Mouse (Mus musculus) bone marrow macrophage, adult 2 months (primary cell): Measurements from ENCODE around the gene Gse1.

Source experiments
- CTCF ChIP-seq: IDR thresholded peaks from 2 replicates; pipeline ENCODE4 v1.5.1; 2012; ENCODE audit warnings: low read depth, mild to moderate bottlenecking, low read length, moderate library complexity
- POLR2A ChIP-seq: IDR thresholded peaks from 2 replicates; pipeline ENCODE4 v1.6.1; 2012; ENCODE audit warnings: mild to moderate bottlenecking, low read depth, low read length, borderline replicate concordance

DNA sequence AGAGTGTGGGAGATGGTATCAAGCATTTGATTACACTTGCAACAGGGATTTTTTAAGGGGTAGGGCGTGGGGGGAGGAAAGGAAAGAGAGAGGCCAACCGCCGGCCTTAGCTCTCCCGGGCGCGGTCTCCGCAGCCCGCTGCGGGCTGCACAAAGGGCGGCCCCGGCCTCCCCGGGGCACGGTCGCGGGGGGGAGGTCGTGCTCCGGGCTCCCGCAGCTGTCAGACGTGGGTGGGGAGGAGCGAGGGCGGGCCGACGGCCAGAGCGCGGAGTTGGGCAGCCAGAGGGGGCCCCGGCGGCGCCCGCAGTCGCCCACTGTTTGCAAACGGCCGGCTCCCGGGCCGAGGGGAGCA lies 259.1 kb downstream of the Gse1 start:
- TF ChIP-seq POLR2A (no peak), CTCF (no peak)
